Mouse (Mus musculus): ENCODE results near the gene Plcb4. TPM values are rescaled to one million over a fixed set of nuclear protein-coding genes. Genes with fewer than 3 reads are reported as not detected.

Plcb4 gene
- polyA plus RNA-seq, 1 experiment from 2014 or later: 7.4 TPM

DNA sequence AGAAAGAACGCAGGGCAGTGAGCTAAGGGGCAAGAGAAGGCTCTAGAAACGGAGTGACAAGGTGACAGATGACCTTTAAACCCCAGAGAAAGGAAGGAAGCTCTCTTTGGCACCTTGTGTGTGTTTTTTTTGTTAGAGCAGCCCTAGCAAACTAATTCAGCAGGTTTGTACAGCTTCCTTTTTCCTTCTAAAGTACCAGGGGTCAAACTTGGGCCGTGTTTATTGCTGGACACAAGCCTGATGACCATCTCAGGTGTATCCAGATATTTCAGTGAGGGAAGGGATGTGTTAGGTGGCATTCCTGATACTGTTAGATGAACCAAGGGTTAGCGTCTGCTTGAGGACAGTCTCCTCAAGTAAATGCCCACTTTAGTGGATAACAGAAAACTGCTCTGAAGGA, 116.2 kb downstream of the Plcb4 start:
- Histone ChIP-seq H3K9me3 (ENCODE audit: control insufficient read depth, low read length) (no peaks in the 10 kb centered on the region), H3K27me3 (replicated peaks; ENCODE audit: control insufficient read depth, insufficient read depth, low read length) (no peaks in the 10 kb centered on the region), H3K4me2 (ENCODE audit: low read depth, low read length) (no peak overlapping the region), H3K27ac (ENCODE audit: low read length) (no peak overlapping the region), H3K4me3 (ENCODE audit: low read length) (no peak overlapping the region), H3K9ac (ENCODE audit: low read depth, low read length) (no peak overlapping the region), H3K4me1 (ENCODE audit: control insufficient read depth, insufficient read depth, low read length) (peaks cover 9% of the 10 kb centered on the region; the same call in 1 of the 2 replicates), H3K36me3 (ENCODE audit: control insufficient read depth, insufficient read depth, low read length) (no peaks in the 10 kb centered on the region)
- ATAC-seq: no peak
- WGBS: 69% methylated on average over 4 of the region's 4 CpGs

DNA sequence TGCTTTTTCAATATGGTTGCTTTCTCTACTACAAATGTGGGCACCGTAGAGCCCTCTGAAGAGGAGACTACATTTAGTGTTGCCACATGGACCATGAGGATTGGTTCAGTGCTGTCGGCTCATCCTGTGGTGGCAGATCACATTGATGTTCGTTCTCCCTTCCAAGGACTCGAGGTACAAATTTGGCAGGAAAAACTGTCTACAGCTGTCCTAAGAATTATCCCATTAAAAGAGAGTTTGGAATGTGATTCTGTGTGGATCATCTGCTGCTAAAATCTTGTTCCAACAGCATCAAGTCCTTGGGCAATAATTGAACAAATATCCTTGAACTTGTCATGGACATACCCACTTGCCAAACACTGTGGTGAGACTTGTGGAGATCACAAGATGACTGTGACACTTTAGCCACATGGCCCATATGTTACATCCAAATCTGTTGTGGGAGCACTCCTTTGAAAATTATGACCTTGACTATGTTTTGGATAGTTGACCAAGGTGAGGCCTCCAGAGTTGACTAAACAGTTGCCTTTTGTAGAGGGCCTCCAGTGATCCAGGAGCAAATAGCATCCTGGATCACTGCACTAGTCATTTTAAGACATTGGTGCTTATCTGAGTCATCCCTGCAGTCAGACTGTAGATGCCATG, 117.4 kb downstream of the Plcb4 start:
- Histone ChIP-seq H3K4me2 (ENCODE audit: low read depth, low read length) (no peak overlapping the region), H3K27ac (ENCODE audit: low read length) (no peak overlapping the region), H3K9ac (ENCODE audit: low read depth, low read length) (no peak overlapping the region), H3K36me3 (ENCODE audit: control insufficient read depth, insufficient read depth, low read length) (no peaks in the 10 kb centered on the region), H3K4me1 (ENCODE audit: control insufficient read depth, insufficient read depth, low read length) (peaks cover 9% of the 10 kb centered on the region; the same call in 1 of the 2 replicates), H3K9me3 (ENCODE audit: control insufficient read depth, low read length) (no peaks in the 10 kb centered on the region), H3K4me3 (ENCODE audit: low read length) (no peak overlapping the region), H3K27me3 (replicated peaks; ENCODE audit: control insufficient read depth, insufficient read depth, low read length) (no peaks in the 10 kb centered on the region)
- ATAC-seq: no peak
- 87% methylated on average over 4 of the region's 4 CpGs for WGBS

DNA sequence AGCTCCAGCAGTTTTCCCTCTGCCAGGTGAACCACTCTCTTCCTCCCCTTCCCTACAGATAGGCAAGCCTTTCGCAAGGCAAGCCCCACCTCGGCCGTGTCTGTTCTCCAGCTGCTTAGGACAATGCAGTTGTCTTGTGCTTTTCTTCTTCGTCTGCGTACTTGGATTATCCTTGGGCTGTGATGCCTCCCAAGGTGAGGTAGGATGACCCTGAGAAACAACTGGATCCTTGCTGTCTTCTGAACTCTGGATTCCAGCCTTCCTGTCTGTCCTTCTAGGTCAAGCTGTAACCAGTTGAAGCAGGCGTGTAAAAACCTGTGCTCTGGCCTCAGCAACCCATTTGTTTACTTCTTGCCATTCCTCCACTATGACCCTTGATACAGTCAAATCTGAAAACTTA, 122.6 kb downstream of the Plcb4 start:
- Histone ChIP-seq H3K4me2 (ENCODE audit: low read depth, low read length) (no peak overlapping the region), H3K36me3 (ENCODE audit: control insufficient read depth, insufficient read depth, low read length) (no peaks in the 10 kb centered on the region), H3K27me3 (replicated peaks; ENCODE audit: control insufficient read depth, insufficient read depth, low read length) (no peaks in the 10 kb centered on the region), H3K9me3 (ENCODE audit: control insufficient read depth, low read length) (no peaks in the 10 kb centered on the region), H3K4me3 (ENCODE audit: low read length) (no peak overlapping the region), H3K27ac (ENCODE audit: low read length) (no peak overlapping the region), H3K4me1 (ENCODE audit: control insufficient read depth, insufficient read depth, low read length) (no peaks in the 10 kb centered on the region), H3K9ac (ENCODE audit: low read depth, low read length) (no peak overlapping the region)
- ATAC-seq: no peak
- 64% methylated on average over 6 of the region's 6 CpGs for WGBS

DNA sequence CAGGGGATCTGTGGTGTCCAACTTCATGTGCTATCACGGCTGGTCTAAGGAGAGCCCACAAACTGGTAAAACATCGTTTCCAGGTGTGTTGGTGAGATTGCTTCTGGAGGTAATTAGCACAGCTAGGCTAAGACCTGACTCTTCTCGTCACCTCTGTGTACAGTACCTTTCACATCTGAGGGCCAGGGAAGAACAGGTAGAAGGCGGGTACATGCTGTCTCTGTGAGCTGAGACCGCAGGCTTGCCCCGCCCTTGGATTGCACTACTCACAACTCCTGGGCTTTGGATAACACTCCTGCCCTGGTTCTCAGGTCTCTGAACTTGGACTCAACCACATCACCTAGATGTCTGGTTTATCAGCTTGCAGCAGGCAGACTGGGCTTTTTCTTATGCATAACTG, 128.6 kb downstream of the Plcb4 start:
- Histone ChIP-seq H3K4me2 (ENCODE audit: low read depth, low read length) (no peak overlapping the region), H3K9me3 (ENCODE audit: control insufficient read depth, low read length) (no peaks in the 10 kb centered on the region), H3K4me1 (ENCODE audit: control insufficient read depth, insufficient read depth, low read length) (no peaks in the 10 kb centered on the region), H3K9ac (ENCODE audit: low read depth, low read length) (no peak overlapping the region), H3K4me3 (ENCODE audit: low read length) (no peak overlapping the region), H3K36me3 (ENCODE audit: control insufficient read depth, insufficient read depth, low read length) (no peaks in the 10 kb centered on the region), H3K27ac (ENCODE audit: low read length) (no peak overlapping the region), H3K27me3 (replicated peaks; ENCODE audit: control insufficient read depth, insufficient read depth, low read length) (no peaks in the 10 kb centered on the region)
- no peak for ATAC-seq
- WGBS: 91% methylated on average over 6 of the region's 6 CpGs

DNA sequence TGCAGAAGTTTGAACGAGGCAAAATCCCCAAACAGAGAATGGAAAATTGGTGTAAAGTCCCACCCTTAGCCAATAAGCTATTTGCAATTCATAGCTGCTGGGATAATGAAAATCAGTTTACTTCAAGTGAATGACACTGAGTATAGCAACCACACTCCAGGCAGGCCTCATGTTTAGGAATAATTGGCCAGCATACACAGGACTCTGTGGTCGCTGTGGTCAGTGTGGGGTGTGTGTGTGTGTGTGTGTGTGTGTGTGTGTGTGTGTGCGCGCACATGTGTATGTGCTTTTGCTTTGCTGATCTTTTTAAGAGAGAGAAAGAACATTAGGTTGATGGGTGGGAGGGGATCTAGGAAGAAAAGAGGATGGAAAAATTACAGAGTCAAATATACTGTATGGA, 134.1 kb downstream of the Plcb4 start:
- Histone ChIP-seq H3K9ac (ENCODE audit: low read depth, low read length) (no peak overlapping the region), H3K4me3 (ENCODE audit: low read length) (no peak overlapping the region), H3K4me1 (ENCODE audit: control insufficient read depth, insufficient read depth, low read length) (no peaks in the 10 kb centered on the region), H3K27me3 (replicated peaks; ENCODE audit: control insufficient read depth, insufficient read depth, low read length) (no peaks in the 10 kb centered on the region), H3K27ac (ENCODE audit: low read length) (no peak overlapping the region), H3K9me3 (ENCODE audit: control insufficient read depth, low read length) (no peaks in the 10 kb centered on the region), H3K36me3 (ENCODE audit: control insufficient read depth, insufficient read depth, low read length) (no peaks in the 10 kb centered on the region), H3K4me2 (ENCODE audit: low read depth, low read length) (no peak overlapping the region)
- no peak for ATAC-seq
- WGBS: 84% methylated on average over 4 of the region's 4 CpGs

DNA sequence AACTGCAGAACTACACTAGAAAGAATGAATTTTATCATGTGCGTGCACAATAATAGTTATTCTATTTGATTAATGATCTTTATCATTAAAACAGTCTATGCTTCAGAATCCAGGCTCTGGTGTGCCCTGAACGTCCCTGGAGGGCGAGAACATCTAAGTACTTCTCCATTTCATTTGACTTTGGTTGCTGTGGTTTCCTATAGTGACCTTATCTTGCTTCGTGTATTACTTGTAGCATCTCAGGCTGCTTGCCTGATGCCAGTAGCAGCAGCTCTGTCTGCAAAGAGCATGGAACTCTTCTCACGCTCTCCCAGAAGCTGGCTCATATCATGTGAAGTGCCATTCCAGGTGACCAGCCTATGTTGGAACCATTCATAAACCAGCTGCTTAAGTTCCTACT, 137.9 kb downstream of the Plcb4 start:
- ATAC-seq: no peak
- Histone ChIP-seq H3K27ac (ENCODE audit: low read length) (no peak overlapping the region), H3K4me1 (ENCODE audit: control insufficient read depth, insufficient read depth, low read length) (no peaks in the 10 kb centered on the region), H3K4me3 (ENCODE audit: low read length) (no peak overlapping the region), H3K36me3 (ENCODE audit: control insufficient read depth, insufficient read depth, low read length) (no peaks in the 10 kb centered on the region), H3K9ac (ENCODE audit: low read depth, low read length) (no peak overlapping the region), H3K9me3 (ENCODE audit: control insufficient read depth, low read length) (no peaks in the 10 kb centered on the region), H3K4me2 (ENCODE audit: low read depth, low read length) (no peak overlapping the region), H3K27me3 (replicated peaks; ENCODE audit: control insufficient read depth, insufficient read depth, low read length) (no peaks in the 10 kb centered on the region)
- 77% methylated on average over 5 of the region's 5 CpGs for WGBS

DNA sequence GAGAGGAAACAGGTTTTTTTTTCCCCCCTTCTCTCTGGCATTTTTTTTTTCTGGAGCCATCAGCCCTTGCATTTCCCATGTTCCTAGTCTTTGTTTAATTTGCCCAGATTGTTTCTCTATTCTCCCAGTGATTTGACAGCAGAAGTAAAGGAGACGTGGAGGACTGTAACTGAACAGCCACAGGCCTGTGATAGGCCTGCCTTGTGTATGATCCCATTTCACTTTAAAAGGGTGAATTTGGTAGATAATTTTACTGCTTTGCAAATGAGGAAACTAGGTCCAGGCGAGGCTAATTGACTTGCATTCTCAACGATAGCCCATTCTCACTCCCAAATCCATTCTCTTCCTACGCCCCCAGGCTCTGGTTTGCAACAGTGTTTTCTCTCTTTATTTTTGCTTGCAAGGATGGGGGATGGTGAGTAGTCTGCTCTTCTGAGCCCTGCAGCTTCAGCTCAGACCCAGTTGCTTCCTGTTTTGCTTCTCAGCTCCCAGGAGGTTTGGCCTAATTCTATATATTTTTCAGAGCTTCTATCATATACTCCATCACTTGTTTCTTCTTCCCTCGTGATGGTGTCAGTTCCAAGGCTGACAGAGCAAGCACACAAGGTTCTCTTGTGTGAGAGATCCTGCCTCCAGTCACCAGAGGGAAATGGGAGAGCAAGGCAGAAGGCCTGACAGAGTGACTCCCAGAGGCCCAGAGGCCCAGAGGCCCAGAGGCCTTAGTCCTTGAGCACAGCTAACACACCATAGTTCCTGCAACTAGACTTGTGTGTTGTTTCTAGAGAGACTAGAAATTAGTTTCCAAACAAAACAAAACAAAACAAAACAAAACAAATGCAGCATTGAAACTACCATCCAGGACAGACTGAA, 139.1 kb downstream of the Plcb4 start:
- no peak for ATAC-seq
- Histone ChIP-seq H3K4me2 (ENCODE audit: low read depth, low read length) (no peak overlapping the region), H3K36me3 (ENCODE audit: control insufficient read depth, insufficient read depth, low read length) (no peaks in the 10 kb centered on the region), H3K4me1 (ENCODE audit: control insufficient read depth, insufficient read depth, low read length) (no peaks in the 10 kb centered on the region), H3K9ac (ENCODE audit: low read depth, low read length) (no peak overlapping the region), H3K27ac (ENCODE audit: low read length) (no peak overlapping the region), H3K27me3 (replicated peaks; ENCODE audit: control insufficient read depth, insufficient read depth, low read length) (no peaks in the 10 kb centered on the region), H3K4me3 (ENCODE audit: low read length) (no peak overlapping the region), H3K9me3 (ENCODE audit: control insufficient read depth, low read length) (no peaks in the 10 kb centered on the region)
- 49% methylated on average over 5 of the region's 5 CpGs for whole genome bisulfite sequencing

DNA sequence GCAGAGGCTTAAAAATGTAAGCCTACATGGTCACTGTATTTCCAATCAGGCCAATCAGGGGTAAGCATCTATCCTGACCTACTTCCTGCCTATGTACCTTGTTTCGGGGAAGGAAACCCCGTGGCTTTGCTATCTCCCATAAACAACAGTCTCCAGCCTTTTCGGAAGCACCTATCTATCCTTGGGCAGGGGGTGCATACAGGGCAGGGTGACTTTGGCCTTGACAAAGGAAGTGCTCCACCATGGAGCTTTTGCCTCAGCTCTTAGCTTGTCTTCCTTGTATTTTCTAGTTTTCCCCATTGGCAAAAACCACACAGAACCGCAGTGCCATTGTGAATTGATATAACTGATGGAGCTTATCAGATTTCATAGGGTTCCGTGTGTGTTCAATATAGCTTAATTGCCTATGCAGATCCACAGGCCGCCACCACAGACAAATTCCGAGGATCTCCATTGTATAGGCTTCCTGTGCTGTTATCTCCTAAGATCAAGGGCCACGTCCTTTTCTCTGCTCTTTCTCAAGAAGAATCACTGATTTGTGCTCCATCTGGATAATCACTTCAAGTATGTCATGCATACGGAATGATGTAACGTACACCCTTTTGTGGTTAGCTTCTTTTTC, 140.4 kb downstream of the Plcb4 start:
- no peak for ATAC-seq

DNA sequence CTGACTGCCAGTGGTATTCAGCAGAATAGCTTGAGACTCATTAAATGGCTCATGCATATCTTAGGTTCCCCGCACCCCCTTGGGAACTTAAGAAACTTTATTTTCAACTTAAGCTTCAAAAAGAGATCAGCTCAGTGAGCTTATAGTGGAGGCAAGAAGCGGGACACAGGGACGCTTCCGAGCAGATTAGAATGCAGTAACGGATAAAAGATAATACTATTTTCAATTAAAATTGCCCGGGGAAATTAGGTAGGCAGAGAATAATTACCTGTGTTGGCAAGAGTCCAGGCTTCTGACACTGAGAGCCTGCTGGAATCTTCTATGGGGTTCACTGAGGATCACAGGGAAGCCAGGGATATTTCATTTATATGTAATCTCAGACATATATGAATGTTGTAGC, 141.6 kb downstream of the Plcb4 start:
- Histone ChIP-seq H3K9ac (ENCODE audit: low read depth, low read length) (no peak overlapping the region), H3K4me1 (ENCODE audit: control insufficient read depth, insufficient read depth, low read length) (no peaks in the 10 kb centered on the region), H3K4me2 (ENCODE audit: low read depth, low read length) (no peak overlapping the region), H3K27me3 (replicated peaks; ENCODE audit: control insufficient read depth, insufficient read depth, low read length) (no peaks in the 10 kb centered on the region), H3K36me3 (ENCODE audit: control insufficient read depth, insufficient read depth, low read length) (no peaks in the 10 kb centered on the region), H3K4me3 (ENCODE audit: low read length) (no peak overlapping the region), H3K9me3 (ENCODE audit: control insufficient read depth, low read length) (no peaks in the 10 kb centered on the region), H3K27ac (ENCODE audit: low read length) (no peak overlapping the region)
- ATAC-seq: no peak
- WGBS: 88% methylated on average over 6 of the region's 6 CpGs

More for the DNA sequence above, 140.4 kb downstream of the Plcb4 start:
- no peaks in the 10 kb centered on the region for H3K27me3 ChIP-seq (replicated peaks; ENCODE audit: control insufficient read depth, insufficient read depth, low read length)
- no peak overlapping the region for H3K27ac ChIP-seq (ENCODE audit: low read length)
- WGBS: 87% methylated on average over 10 of the region's 10 CpGs
- H3K36me3 ChIP-seq (ENCODE audit: control insufficient read depth, insufficient read depth, low read length): no peaks in the 10 kb centered on the region
- H3K4me2 ChIP-seq (ENCODE audit: low read depth, low read length): no peak overlapping the region
- H3K4me1 ChIP-seq (ENCODE audit: control insufficient read depth, insufficient read depth, low read length): no peaks in the 10 kb centered on the region
- no peak overlapping the region for H3K9ac ChIP-seq (ENCODE audit: low read depth, low read length)
- no peaks in the 10 kb centered on the region for H3K9me3 ChIP-seq (ENCODE audit: control insufficient read depth, low read length)
- no peak overlapping the region for H3K4me3 ChIP-seq (ENCODE audit: low read length)
